Mouse (Mus musculus) hindbrain, embryonic 14.5 days (tissue): ENCODE measurements around the gene Tsks. TPM values are rescaled to one million over a fixed set of nuclear protein-coding genes. Genes with fewer than 3 reads are reported as not detected.

Experiments used
- ATAC-seq: fragments of 200-750 bp; cut with Nextera tagmentation; 2 replicates; pipeline ENCODE4 v1.8.0; 2017; ENCODE audit warnings: moderate number of reproducible peaks, mild to moderate bottlenecking, moderate TSS enrichment, moderate library complexity; ENCODE audit not compliant: low FRiP score
- DNase-seq: peaks from one replicate; pipeline ENCODE4 v3.0.0-alpha.2; 2015; ENCODE audit warnings: low spot score
- H3K27ac ChIP-seq: fragments of 300-500 bp; sonication (generic); 2 replicates; pipeline ENCODE4 v1.5.1; 2014; ENCODE audit warnings: mild to moderate bottlenecking, moderate library complexity
- H3K27me3 ChIP-seq: fragments of 300-500 bp; sonication (generic); 2 replicates; pipeline ENCODE4 v1.6.1; 2014; ENCODE audit warnings: mild to moderate bottlenecking, low read length, mixed read lengths; ENCODE audit not compliant: control insufficient read depth, insufficient read depth
- H3K36me3 ChIP-seq: fragments of 300-500 bp; sonication (generic); replicated peaks from 2 replicates; pipeline ENCODE4 v1.6.1; 2014; ENCODE audit not compliant: control insufficient read depth, insufficient read depth
- H3K4me1 ChIP-seq: fragments of 300-500 bp; sonication (generic); replicated peaks from 2 replicates; pipeline ENCODE4 v1.6.1; 2014; ENCODE audit warnings: antibody characterized with exemption, low read length, mixed read lengths; ENCODE audit not compliant: control insufficient read depth, insufficient read depth
- H3K4me2 ChIP-seq: fragments of 300-500 bp; sonication (generic); replicated peaks from 2 replicates; pipeline ENCODE4 v1.6.1; 2014; ENCODE audit warnings: mild to moderate bottlenecking, moderate library complexity
- H3K4me3 ChIP-seq: fragments of 300-500 bp; sonication (generic); replicated peaks from 2 replicates; pipeline ENCODE4 v1.5.1; 2014; ENCODE audit warnings: mild to moderate bottlenecking, low read length
- H3K9ac ChIP-seq: fragments of 300-500 bp; sonication (generic); 2 replicates; pipeline ENCODE4 v1.6.1; 2014
- H3K9me3 ChIP-seq: fragments of 300-500 bp; sonication (generic); 2 replicates; pipeline ENCODE4 v1.6.1; 2016; ENCODE audit warnings: low read length; ENCODE audit not compliant: control insufficient read depth
- WGBS: fragments of 180-500 bp; shearing (Covaris S2); extraction: QIAGEN DNeasy Blood & Tissue Kit; methylation state at CpG from one replicate; pipeline ENCODE4 v1.1.7; 2014; 5-methylcytosine and 5-hydroxymethylcytosine counted together
- polyA plus RNA-seq: library from polyadenylated mRNA; unstranded; fragments of >200 nt; fragmentation: Nextera tagmentation; extraction: Ambion mirVana; gene quantifications from 2 replicates; pipeline ENCODE4 v1.2.1, GENCODE M21; 2014

The Tsks gene
- polyA plus RNA-seq, 1 experiment from 2014 or later, result 0.33 TPM

DNA sequence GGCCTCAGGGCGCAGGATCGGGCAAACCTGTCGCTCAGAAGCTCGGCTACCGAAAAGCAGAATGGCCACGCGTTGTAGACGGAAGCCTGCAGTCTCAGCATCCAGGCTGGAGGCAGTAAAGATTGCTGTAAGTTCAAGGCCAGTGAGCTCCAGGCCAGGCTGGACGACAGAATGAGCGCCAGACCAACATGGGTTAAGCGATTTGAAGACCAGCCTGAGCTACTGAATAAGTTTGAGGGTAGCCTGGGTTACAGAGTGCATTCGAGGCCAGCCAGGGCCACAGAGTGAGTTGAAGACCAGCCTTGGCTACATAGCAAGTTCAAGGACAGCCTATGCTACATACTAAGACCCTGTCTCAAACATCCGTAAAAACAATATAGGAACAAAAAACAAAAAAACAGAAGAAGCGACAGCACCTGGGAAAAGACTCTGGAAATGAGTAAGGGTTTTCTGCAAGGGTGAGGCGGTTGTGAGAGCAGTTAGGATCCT lies 55.0 kb downstream of the Tsks start:
- H3K9ac ChIP-seq, result peak overlapping the region; percentile 80
- H3K4me1 ChIP-seq, result peaks cover 13% of the 10 kb centered on the region
- 4% methylated on average over 15 of the region's 15 CpGs for WGBS
- DNase-seq (no peak), ATAC-seq (no peak; the same call in 1 of the 2 replicates)
- H3K27me3 ChIP-seq, result no peaks in the 10 kb centered on the region
- H3K4me3 ChIP-seq, result peak overlapping the region; percentile 62
- H3K4me2 ChIP-seq, result peak overlapping the region; percentile 96
- no peaks in the 10 kb centered on the region for H3K9me3 ChIP-seq
- peak overlapping the region; percentile 77 for H3K27ac ChIP-seq
- peaks cover 41% of the 10 kb centered on the region for H3K36me3 ChIP-seq

GRCm38 (mm10) chr7:44998501-44998955 lies 55.5 kb downstream of the Tsks start, which contains the start of gene Bcl2l12:
TSS of gene Bcl2l12 (minus strand) at chr7:44998712.
- Histone ChIP-seq H3K9ac (peak within 1 kb of the TSS; percentile 80), H3K4me3 (peak within 1 kb of the TSS; percentile 62), H3K36me3 (peaks cover 47% of the 10 kb centered on the region), H3K27ac (peak within 1 kb of the TSS; percentile 77), H3K4me2 (peak within 1 kb of the TSS; percentile 96), H3K4me1 (peaks cover 13% of the 10 kb centered on the region), H3K9me3 (no peaks in the 10 kb centered on the region), H3K27me3 (no peaks in the 10 kb centered on the region)
- DNase-seq, result no peak
- WGBS, result 2% methylated on average over 18 of the region's 18 CpGs
- ATAC-seq, result no peak

DNA sequence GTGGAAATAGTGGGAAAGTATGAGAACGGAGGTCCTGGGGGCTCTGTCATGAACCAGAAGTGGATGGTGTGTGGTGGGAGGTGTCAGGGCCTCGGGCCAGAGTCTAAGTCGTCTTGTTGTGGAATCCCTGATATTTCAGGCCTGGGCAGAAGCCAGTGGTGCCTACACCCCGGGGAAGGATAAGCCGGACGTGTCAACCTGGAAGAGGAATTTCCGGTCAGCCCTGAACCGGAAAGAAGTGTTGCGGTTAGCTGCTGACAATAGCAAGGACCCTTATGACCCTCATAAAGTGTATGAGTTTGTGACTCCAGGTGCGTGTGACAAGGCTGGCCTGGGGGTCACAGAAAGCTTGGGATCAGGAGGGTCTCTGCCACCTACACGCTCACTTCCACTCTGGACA lies 56.7 kb downstream of the Tsks start:
- DNase-seq (no peak), ATAC-seq (no peak)
- Histone ChIP-seq H3K27me3 (no peaks in the 10 kb centered on the region), H3K4me1 (peaks cover 13% of the 10 kb centered on the region), H3K27ac (no peak overlapping the region), H3K4me2 (no peak overlapping the region), H3K9ac (no peak overlapping the region), H3K4me3 (no peak overlapping the region), H3K9me3 (no peaks in the 10 kb centered on the region), H3K36me3 (peaks cover 56% of the 10 kb centered on the region)
- WGBS, result 86% methylated on average over 11 of the region's 11 CpGs

DNA sequence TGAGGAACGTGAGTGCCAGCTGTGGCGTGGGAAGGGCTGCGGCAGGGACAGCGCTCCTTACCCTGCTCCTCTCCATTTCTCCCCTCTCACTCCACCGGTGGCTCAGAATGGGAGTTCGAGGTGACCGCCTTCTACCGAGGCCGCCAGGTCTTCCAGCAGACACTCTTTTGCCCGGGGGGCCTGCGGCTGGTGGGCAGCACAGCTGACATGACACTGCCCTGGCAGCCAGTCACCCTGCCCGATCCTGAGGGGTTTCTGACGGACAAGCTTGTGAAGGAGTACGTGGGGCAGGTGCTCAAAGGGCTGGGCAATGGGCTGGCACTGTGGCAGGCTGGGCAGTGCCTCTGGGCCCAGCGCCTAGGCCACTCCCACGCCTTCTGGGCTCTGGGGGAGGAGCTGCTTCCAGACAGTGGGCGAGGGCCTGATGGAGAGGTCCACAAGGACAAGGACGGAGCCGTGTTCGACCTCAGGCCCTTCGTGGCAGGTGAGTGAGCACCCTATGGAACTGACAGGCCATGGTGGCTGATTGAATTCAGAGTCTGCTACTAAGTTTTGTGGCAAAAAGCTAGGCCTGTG lies 57.6 kb downstream of the Tsks start:
- H3K9me3 ChIP-seq, result no peaks in the 10 kb centered on the region
- no peaks in the 10 kb centered on the region for H3K27me3 ChIP-seq

DNA sequence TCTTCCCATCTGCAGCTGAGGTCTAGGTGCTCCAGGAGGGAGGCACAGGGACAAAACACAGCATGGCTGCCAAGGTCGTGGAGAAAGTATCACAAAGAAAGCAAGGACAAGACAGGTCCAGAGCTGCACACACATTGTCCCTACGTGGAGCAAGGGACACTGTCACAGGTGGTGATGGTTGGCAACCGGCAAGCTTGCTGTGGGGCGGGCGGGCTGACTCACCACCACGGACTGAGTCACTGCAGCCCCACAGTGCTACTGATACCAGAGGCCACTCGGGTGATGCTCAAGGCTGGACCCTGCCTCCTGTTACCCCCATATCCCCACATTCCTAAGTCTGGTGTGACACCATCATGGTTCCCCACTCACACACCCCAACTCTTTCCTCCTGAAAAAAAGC lies 59.4 kb downstream of the Tsks start:
- Histone ChIP-seq H3K4me3 (no peak overlapping the region), H3K36me3 (peaks cover 82% of the 10 kb centered on the region), H3K9me3 (no peaks in the 10 kb centered on the region), H3K4me2 (no peak overlapping the region), H3K4me1 (peaks cover 13% of the 10 kb centered on the region), H3K9ac (no peak overlapping the region), H3K27me3 (no peaks in the 10 kb centered on the region), H3K27ac (no peak overlapping the region)
- ATAC-seq (no peak), DNase-seq (no peak)
- 91% methylated on average over 7 of the region's 7 CpGs for WGBS

More for the DNA sequence above, 57.6 kb downstream of the Tsks start:
- H3K4me3 ChIP-seq, result no peak overlapping the region
- DNase-seq (no peak), ATAC-seq (no peak)
- no peak overlapping the region for H3K9ac ChIP-seq
- no peak overlapping the region for H3K27ac ChIP-seq
- no peak overlapping the region for H3K4me2 ChIP-seq
- peaks cover 64% of the 10 kb centered on the region for H3K36me3 ChIP-seq
- peaks cover 13% of the 10 kb centered on the region for H3K4me1 ChIP-seq
- 88% methylated on average over 21 of the region's 21 CpGs for WGBS

DNA sequence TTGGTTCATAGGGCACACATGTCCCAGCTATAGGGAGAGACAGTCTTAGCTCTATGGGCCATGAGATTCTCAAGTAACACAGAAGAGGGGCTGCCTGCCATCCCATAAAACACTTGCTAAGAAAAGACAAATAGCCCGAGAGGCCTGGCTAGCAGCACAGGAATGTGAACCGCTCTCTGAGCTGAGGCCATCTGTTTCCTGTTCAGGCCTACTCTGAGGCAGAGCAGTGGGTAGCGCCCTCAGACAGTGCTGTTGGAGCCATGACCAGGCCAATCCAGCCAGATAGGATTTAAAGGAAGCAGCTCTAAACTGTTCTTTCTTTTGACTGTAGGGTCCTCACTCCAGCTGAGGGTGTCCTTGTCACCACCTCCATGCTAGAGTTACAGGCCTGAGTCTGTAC lies 61.5 kb downstream of the Tsks start:
- ATAC-seq, result no peak
- WGBS, result 86% methylated on average over 3 of the region's 3 CpGs
- no peak overlapping the region for H3K9ac ChIP-seq
- H3K9me3 ChIP-seq, result no peaks in the 10 kb centered on the region
- DNase-seq, result no peak
- H3K4me1 ChIP-seq, result no peaks in the 10 kb centered on the region
- H3K4me3 ChIP-seq, result no peak overlapping the region
- no peaks in the 10 kb centered on the region for H3K27me3 ChIP-seq
- H3K4me2 ChIP-seq, result no peak overlapping the region
- peaks cover 98% of the 10 kb centered on the region for H3K36me3 ChIP-seq
- no peak overlapping the region for H3K27ac ChIP-seq

DNA sequence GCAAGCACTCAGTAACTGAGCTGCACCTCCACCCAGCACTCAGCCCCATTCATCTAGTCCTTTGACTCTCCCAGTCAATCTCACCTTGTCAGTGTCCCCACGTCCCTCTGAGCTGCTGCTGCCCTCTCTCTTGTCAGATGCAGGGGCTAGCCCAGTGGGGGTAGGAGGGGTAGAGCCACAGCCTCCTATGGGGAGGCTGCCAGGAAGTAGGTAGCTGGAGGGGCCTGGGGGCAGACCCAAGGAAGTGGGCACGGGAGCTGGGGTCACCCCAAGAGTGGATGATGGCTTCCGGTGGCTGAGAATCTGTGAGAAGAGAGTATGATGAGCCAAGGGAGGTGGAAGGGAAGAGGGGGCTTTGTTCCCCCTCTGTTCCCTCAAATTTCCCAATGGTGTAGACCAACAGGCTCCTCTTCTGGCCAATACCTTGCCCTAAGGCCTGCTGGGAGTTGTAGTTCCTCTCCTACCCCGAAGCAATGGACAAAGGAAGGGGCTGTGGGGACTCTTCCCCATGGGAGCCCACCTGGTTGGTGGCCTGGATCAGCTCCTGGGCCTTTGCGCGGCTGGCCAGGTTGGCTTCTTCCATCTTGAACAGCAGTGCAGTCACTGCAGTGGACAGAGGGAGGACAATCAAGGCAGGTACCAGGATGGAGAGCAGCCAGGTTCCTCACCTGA lies 62.5 kb downstream of the Tsks start:
- no peak overlapping the region for H3K9ac ChIP-seq
- no peak overlapping the region for H3K4me3 ChIP-seq
- WGBS, result 88% methylated on average over 6 of the region's 6 CpGs
- no peak overlapping the region for H3K4me2 ChIP-seq
- no peaks in the 10 kb centered on the region for H3K9me3 ChIP-seq
- no peak for DNase-seq
- H3K4me1 ChIP-seq, result no peaks in the 10 kb centered on the region
- peaks cover 100% of the 10 kb centered on the region for H3K36me3 ChIP-seq
- H3K27ac ChIP-seq, result no peak overlapping the region
- ATAC-seq, result no peak
- H3K27me3 ChIP-seq, result no peaks in the 10 kb centered on the region

DNA sequence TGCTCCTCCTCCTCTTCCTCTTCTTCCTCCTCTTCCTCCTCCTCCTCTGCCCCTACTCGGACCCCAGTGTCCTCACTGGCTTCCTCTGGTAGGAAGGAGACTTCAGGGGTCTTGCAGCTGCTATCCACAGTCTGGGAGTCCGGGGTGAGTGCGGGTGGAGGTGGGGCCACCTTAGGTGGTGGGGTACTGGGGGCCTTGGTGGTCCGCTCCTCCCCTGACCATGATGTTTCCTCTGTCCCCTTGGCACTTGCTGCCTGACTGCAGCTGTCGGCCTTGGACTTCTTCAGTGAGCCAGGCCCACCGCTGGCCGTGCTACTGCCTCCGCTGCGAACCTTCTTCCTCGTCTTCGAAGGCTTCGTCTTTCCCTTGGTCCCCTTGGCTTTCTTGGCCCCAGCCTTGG lies 63.5 kb downstream of the Tsks start:
- Histone ChIP-seq H3K36me3 (peaks cover 100% of the 10 kb centered on the region), H3K4me3 (no peak overlapping the region), H3K27me3 (no peaks in the 10 kb centered on the region), H3K4me1 (no peaks in the 10 kb centered on the region), H3K9ac (no peak overlapping the region), H3K4me2 (no peak overlapping the region), H3K9me3 (no peaks in the 10 kb centered on the region), H3K27ac (no peak overlapping the region)
- DNase-seq (no peak), ATAC-seq (no peak)
- WGBS, result 95% methylated on average over 12 of the region's 12 CpGs

GRCm38 (mm10) chr7:45007141-45007540 lies 64.1 kb downstream of the Tsks start:
- ATAC-seq (no peak), DNase-seq (no peak)
- no peak overlapping the region for H3K4me3 ChIP-seq
- no peak overlapping the region for H3K4me2 ChIP-seq
- H3K36me3 ChIP-seq, result peaks cover 100% of the 10 kb centered on the region
- no peaks in the 10 kb centered on the region for H3K4me1 ChIP-seq
- no peaks in the 10 kb centered on the region for H3K27me3 ChIP-seq
- 94% methylated on average over 29 of the region's 29 CpGs for WGBS
- no peaks in the 10 kb centered on the region for H3K9me3 ChIP-seq
- no peak overlapping the region for H3K27ac ChIP-seq
- H3K9ac ChIP-seq, result no peak overlapping the region
